Mouse (Mus musculus): Measurements from ENCODE around the gene Apoc4.

The Apoc4 gene

DNA sequence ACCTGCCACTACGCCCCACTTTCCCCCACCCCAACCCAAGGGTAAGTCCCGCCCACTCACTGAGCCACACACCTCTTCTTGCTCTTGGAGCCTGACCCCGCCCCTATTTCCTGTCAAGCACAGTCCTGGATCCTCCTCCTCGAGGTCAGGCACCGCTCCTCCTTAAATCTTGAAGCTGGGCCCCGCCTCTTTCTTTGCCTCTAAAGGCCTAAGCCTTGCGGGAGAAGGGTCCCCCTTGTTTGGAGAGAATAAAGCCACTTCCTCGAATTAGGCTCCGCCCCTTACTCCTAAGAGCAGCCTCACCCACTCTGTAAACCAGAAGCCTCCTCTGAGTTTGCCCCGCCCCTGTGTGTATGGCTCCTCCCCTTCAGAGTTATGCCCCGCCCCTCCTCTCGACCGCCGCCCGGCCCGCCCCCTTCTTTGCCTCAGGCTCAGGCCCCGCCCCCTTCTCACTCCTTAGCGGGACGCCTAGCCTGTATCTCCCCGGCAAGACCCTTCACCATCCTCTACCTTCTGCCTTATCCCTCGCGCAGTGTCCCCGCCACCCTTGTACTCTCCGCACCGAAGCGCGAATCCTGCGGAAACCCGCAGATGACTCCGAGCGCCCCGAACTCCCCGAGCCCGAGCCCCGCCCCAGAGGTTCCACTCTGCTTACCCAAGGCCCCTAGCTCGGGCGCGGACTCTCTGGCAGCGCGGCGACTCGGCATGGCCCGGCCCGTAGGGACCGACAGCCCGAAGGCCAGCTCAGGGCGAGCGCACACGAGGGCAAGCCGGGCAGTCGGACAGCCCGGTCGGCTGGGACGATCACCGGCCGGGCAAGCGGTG lies 52.5 kb downstream of the Apoc4 start:
- peak; percentile 93 for DNase-seq (ENCODE audit: low read depth)

DNA sequence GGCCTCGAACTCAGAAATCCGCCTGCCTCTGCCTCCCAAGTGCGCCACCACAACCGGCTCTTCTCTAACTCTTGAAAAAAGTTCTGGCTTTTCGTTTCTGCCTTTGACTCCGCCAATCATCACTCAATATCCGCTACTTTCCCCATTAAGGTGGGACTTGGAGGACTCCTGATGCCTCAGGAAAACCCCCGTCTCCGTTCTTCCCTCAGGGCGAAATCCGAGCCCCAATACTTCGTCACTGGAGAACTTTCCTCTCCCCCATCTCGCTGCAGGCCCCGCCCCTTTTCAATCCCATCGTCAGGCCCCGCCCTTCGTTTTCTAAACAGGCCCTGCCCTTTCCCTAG lies 53.1 kb downstream of the Apoc4 start:
- no peak for DNase-seq (ENCODE audit: low read depth)
